Mouse (Mus musculus) kidney, embryonic 15.5 days (tissue): ENCODE measurements around the gene Smad1. TPM values are rescaled to one million over a fixed set of nuclear protein-coding genes. Genes with fewer than 3 reads are reported as not detected.
A peak's percentile ranks its signal among the peaks of the same experiment; 100 is the strongest.

Source experiments
- ATAC-seq: fragments of 200-750 bp; cut with Nextera tagmentation; replicated peaks from 2 replicates; pipeline ENCODE4 v1.8.0; 2017; ENCODE audit warnings: moderate TSS enrichment; ENCODE audit not compliant: low FRiP score
- H3K27ac ChIP-seq: fragments of 300-500 bp; sonication (generic); 2 replicates; pipeline ENCODE4 v1.5.1; 2015; ENCODE audit warnings: mild to moderate bottlenecking, inconsistent platforms
- H3K27me3 ChIP-seq: fragments of 300-500 bp; sonication (generic); 2 replicates; pipeline ENCODE4 v1.6.1; 2015; ENCODE audit warnings: inconsistent platforms
- H3K36me3 ChIP-seq: fragments of 300-500 bp; sonication (generic); 2 replicates; pipeline ENCODE4 v1.6.1; 2015; ENCODE audit warnings: inconsistent platforms
- H3K4me1 ChIP-seq: fragments of 300-500 bp; sonication (generic); 2 replicates; pipeline ENCODE4 v1.6.1; 2015; ENCODE audit warnings: inconsistent platforms
- H3K4me2 ChIP-seq: fragments of 300-500 bp; sonication (generic); 2 replicates; pipeline ENCODE4 v1.6.1; 2015; ENCODE audit warnings: moderate library complexity, mild to moderate bottlenecking, inconsistent platforms
- H3K4me3 ChIP-seq: fragments of 300-500 bp; sonication (generic); replicated peaks from 2 replicates; pipeline ENCODE4 v1.5.1; 2015; ENCODE audit warnings: mild to moderate bottlenecking, inconsistent platforms
- H3K9ac ChIP-seq: fragments of 300-500 bp; sonication (generic); 2 replicates; pipeline ENCODE4 v1.6.1; 2015; ENCODE audit warnings: mild to moderate bottlenecking, inconsistent platforms
- H3K9me3 ChIP-seq: fragments of 300-500 bp; sonication (generic); replicated peaks from 2 replicates; pipeline ENCODE4 v1.6.1; 2016; ENCODE audit warnings: inconsistent platforms
- WGBS: fragments of 180-500 bp; shearing (Covaris S2); methylation state at CpG from one replicate; pipeline ENCODE4 v1.1.7; 2015; ENCODE audit warnings: mixed read lengths; 5-methylcytosine and 5-hydroxymethylcytosine counted together
- polyA plus RNA-seq: library from polyadenylated mRNA; unstranded; fragments of >200 nt; fragmentation: Nextera tagmentation; extraction: Ambion mirVana; gene quantifications from 2 replicates; pipeline ENCODE4 v1.2.1, GENCODE M21; 2015

Smad1 gene
- polyA plus RNA-seq, 1 experiment from 2014 or later, result 41.0 TPM

DNA sequence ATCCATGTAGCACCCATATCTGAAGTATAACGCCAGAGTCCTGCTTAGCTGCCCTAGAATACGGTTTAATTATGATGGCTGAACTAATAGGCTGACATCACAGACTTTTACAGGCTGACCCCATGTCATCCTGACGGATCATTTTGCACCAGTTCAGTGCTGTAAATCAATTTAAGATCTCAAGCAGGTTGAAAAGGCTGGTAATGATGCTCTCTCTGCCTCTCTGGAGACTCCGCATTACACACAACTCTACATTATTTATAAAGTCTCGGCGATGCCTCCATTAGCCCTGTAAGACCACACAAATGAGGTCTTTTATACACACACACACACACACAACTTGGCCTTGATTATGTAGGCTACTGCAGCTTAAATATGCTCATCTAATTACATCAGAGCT, 2.4 kb downstream of the Smad1 start:
- Histone ChIP-seq H3K4me3 (0 out of 2 replicates have a peak overlapping the region, but pooled peaks have one; percentile 10), H3K27me3 (no peaks in the 10 kb centered on the region), H3K4me2 (peak overlapping the region; percentile 69), H3K36me3 (no peaks in the 10 kb centered on the region; the same call in 1 of the 2 replicates), H3K27ac (no peak overlapping the region), H3K4me1 (peaks cover 35% of the 10 kb centered on the region), H3K9me3 (no peaks in the 10 kb centered on the region), H3K9ac (0 out of 2 replicates have a peak overlapping the region, but pooled peaks have one; percentile 17)
- WGBS, result 34% methylated on average over 6 of the region's 6 CpGs
- no peak for ATAC-seq

DNA sequence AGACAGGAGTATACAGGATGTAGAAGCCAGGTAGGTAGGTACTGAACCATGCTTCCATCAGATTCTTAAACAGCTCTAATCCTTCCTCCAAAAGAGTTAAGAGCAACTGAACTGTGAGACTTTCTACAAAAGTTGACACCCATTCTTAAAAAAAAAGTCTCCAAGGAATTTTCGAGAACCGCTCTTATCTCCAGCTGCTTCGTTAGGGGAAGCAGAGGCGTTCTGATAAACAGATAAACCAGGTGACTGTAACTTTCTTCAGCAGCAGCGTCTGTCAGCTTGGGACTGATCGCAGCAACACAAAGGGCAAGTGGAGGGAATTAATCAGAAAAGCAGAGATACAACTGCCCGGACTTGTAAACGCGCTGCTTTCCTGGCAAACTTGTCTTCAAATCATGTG, 5.3 kb downstream of the Smad1 start:
- H3K4me3 ChIP-seq, result no peak overlapping the region
- 68% methylated on average over 9 of the region's 9 CpGs for WGBS
- H3K27me3 ChIP-seq, result no peaks in the 10 kb centered on the region
- ATAC-seq, result no peak
- H3K9ac ChIP-seq, result no peak overlapping the region
- no peak overlapping the region for H3K27ac ChIP-seq
- peaks cover 5% of the 10 kb centered on the region; the same call in 1 of the 2 replicates for H3K36me3 ChIP-seq
- peaks cover 43% of the 10 kb centered on the region for H3K4me1 ChIP-seq
- no peak overlapping the region for H3K4me2 ChIP-seq
- H3K9me3 ChIP-seq, result no peaks in the 10 kb centered on the region

GRCm38 (mm10) chr8:79393215-79393614, 6.1 kb downstream of the Smad1 start:
- no peaks in the 10 kb centered on the region for H3K9me3 ChIP-seq
- no peak overlapping the region for H3K27ac ChIP-seq
- H3K4me2 ChIP-seq, result no peak overlapping the region
- peaks cover 49% of the 10 kb centered on the region for H3K4me1 ChIP-seq
- H3K9ac ChIP-seq, result no peak overlapping the region
- WGBS, result 89% methylated on average over 5 of the region's 5 CpGs
- ATAC-seq, result no peak
- no peak overlapping the region for H3K4me3 ChIP-seq
- H3K36me3 ChIP-seq, result peaks cover 5% of the 10 kb centered on the region; the same call in 1 of the 2 replicates
- no peaks in the 10 kb centered on the region for H3K27me3 ChIP-seq

DNA sequence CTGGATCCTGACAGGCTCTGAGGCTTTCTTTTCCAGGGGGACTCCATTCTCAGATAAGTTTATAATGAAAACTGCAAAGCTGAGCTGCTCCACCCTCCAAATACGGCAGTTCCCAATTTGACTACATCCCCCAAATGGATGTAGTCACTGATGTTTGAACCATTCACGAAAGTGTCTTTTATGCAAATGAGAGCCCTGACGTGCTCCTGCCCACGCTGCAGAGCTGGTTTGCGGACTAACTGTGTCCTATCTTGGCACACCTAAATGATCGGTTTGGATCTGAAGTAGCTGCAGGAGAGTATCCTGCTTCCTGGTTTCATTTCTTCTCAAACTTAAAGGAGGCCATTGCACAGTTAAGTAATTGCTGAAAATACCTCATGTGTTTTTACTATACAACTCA, 6.7 kb downstream of the Smad1 start:
- Histone ChIP-seq H3K36me3 (peaks cover 5% of the 10 kb centered on the region; the same call in 1 of the 2 replicates), H3K27me3 (no peaks in the 10 kb centered on the region)

GRCm38 (mm10) chr8:79391454-79391853, 7.9 kb downstream of the Smad1 start:
- no peak for ATAC-seq
- Histone ChIP-seq H3K4me2 (no peak overlapping the region), H3K9me3 (no peaks in the 10 kb centered on the region), H3K9ac (no peak overlapping the region), H3K4me1 (peaks cover 37% of the 10 kb centered on the region), H3K27ac (no peak overlapping the region), H3K27me3 (no peaks in the 10 kb centered on the region), H3K4me3 (no peak overlapping the region), H3K36me3 (peaks cover 7% of the 10 kb centered on the region; the same call in 1 of the 2 replicates)
- WGBS, result 73% methylated on average over 13 of the region's 13 CpGs

More for the DNA sequence above, 6.7 kb downstream of the Smad1 start:
- Histone ChIP-seq H3K4me2 (no peak overlapping the region), H3K9ac (no peak overlapping the region), H3K9me3 (no peaks in the 10 kb centered on the region), H3K4me1 (peaks cover 49% of the 10 kb centered on the region), H3K4me3 (no peak overlapping the region), H3K27ac (0 out of 2 replicates have a peak overlapping the region, but pooled peaks have one; percentile 9)
- WGBS, result 72% methylated on average over 6 of the region's 6 CpGs
- ATAC-seq, result no peak

DNA sequence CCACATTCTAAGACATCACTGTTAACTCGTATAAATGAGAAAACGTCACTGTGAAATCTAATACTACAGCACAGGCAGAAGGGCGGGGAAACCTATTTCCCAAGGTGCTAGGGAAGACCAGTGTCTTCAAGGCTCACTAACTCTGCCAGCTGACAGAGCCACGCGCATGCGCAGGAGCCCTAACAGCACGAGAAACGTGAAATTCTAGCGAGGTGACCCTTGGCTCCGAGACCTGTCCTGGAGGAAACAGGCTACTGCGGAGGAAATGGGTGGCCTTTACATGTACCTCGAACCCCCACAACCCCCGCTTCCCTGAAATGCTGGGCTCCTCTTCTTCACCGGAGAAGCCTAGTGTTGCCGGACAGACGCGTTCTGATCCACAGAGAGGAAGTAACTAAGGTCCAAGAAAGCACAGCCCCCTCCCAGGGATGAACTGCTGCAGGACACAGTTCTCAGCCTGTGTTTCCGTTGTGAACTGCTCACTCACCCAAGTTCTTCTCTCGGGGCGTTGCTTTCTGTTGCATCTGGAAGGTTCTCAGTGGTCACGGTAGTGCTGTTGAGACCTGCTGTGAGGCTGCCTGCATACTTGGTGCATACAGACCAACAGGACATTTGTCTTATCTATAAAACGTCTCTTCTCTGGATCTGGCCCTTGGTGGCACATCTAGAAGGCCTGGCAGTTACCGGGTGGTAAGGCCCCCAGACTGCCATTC, 10.1 kb downstream of the Smad1 start:
- Histone ChIP-seq H3K9me3 (no peaks in the 10 kb centered on the region), H3K4me3 (peak overlapping the region; percentile 34), H3K36me3 (peaks cover 8% of the 10 kb centered on the region; the same call in 1 of the 2 replicates), H3K27ac (peak overlapping the region; percentile 68), H3K4me1 (peaks cover 49% of the 10 kb centered on the region), H3K4me2 (peak overlapping the region; percentile 56), H3K9ac (no peak overlapping the region), H3K27me3 (no peaks in the 10 kb centered on the region)
- peak; percentile 77 for ATAC-seq
- WGBS, result 44% methylated on average over 23 of the region's 23 CpGs

GRCm38 (mm10) chr8:79386831-79387230, 12.5 kb downstream of the Smad1 start:
- H3K9me3 ChIP-seq, result no peaks in the 10 kb centered on the region
- H3K27me3 ChIP-seq, result no peaks in the 10 kb centered on the region
- peaks cover 58% of the 10 kb centered on the region for H3K4me1 ChIP-seq
- H3K4me3 ChIP-seq, result no peak overlapping the region
- no peak overlapping the region for H3K9ac ChIP-seq
- peaks cover 8% of the 10 kb centered on the region; the same call in 1 of the 2 replicates for H3K36me3 ChIP-seq
- no peak for ATAC-seq
- WGBS, result 90% methylated on average over 5 of the region's 5 CpGs
- H3K4me2 ChIP-seq, result no peak overlapping the region
- no peak overlapping the region for H3K27ac ChIP-seq

DNA sequence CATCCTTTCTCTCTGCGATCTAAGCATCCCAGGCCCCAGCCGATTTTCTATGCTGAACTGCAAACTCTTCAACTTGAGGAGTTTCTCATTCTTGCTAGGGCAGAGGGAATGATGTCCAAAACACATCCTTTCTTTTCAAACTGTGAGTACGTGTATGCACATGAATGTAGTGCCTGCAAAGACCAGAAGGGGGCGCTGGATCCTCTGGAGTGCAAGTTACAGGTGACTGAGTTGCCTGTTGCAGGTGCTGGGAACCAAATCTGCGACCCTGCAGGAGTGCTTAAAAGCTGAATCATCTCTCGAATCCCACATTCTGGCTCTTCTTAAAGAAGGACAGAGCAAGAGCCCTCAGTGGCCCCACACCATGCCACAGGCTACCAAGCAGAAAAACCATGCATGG, 13.0 kb downstream of the Smad1 start:
- ATAC-seq, result no peak
- no peak overlapping the region for H3K9ac ChIP-seq
- WGBS, result 78% methylated on average over 6 of the region's 6 CpGs
- H3K27me3 ChIP-seq, result no peaks in the 10 kb centered on the region
- no peak overlapping the region for H3K4me3 ChIP-seq
- H3K27ac ChIP-seq, result no peak overlapping the region
- H3K4me2 ChIP-seq, result no peak overlapping the region
- peaks cover 8% of the 10 kb centered on the region; the same call in 1 of the 2 replicates for H3K36me3 ChIP-seq
- no peaks in the 10 kb centered on the region for H3K9me3 ChIP-seq
- peaks cover 60% of the 10 kb centered on the region for H3K4me1 ChIP-seq

- WGBS, result 20% methylated on average over 25 of the region's 25 CpGs
- Histone ChIP-seq H3K9ac (peak overlapping the region; percentile 37), H3K4me1 (peaks cover 69% of the 10 kb centered on the region), H3K27ac (peak overlapping the region; percentile 64), H3K4me2 (peak overlapping the region; percentile 48), H3K4me3 (peak overlapping the region; percentile 13; the same call in 1 of the 2 replicates), H3K27me3 (no peaks in the 10 kb centered on the region), H3K9me3 (no peaks in the 10 kb centered on the region), H3K36me3 (peaks cover 7% of the 10 kb centered on the region; the same call in 1 of the 2 replicates)
- peak; percentile 10; the same call in 1 of the 2 replicates for ATAC-seq
Measured at GRCm38 (mm10) chr8:79384276-79385271, 14.7 kb downstream of the Smad1 start.

DNA sequence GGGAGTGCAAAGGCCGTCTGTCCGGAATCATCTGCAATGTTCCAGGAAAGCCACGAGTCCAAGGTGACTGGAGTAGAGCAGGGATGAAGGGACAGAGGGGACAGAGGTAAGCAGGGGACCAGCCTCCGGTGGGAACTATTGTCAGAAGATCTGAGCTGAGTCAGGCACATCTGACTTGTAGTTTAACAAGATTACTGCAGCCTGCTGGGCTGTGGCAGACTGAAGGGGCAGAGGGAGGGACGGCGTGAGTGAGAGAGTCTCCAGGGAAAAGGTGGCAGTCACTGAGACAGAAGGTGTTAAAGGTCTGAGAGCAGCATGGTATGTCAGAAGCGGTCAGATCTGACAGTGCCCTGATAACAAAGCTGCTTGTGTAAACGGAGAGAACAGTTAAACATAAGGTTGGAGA, 16.5 kb downstream of the Smad1 start:
- H3K4me2 ChIP-seq, result peak overlapping the region; percentile 36; the same call in 1 of the 2 replicates
- 0 out of 2 replicates have a peak overlapping the region, but pooled peaks have one; percentile 2 for H3K4me3 ChIP-seq
- peaks cover 59% of the 10 kb centered on the region for H3K4me1 ChIP-seq
- no peaks in the 10 kb centered on the region for H3K9me3 ChIP-seq
- 0 out of 2 replicates have a peak, but pooled peaks cover 3% of the 10 kb centered on the region for H3K36me3 ChIP-seq
- 16% methylated on average over 8 of the region's 8 CpGs for WGBS
- no peak overlapping the region for H3K9ac ChIP-seq
- ATAC-seq, result peak; percentile 59
- H3K27me3 ChIP-seq, result no peaks in the 10 kb centered on the region
- peak overlapping the region; percentile 71 for H3K27ac ChIP-seq

DNA sequence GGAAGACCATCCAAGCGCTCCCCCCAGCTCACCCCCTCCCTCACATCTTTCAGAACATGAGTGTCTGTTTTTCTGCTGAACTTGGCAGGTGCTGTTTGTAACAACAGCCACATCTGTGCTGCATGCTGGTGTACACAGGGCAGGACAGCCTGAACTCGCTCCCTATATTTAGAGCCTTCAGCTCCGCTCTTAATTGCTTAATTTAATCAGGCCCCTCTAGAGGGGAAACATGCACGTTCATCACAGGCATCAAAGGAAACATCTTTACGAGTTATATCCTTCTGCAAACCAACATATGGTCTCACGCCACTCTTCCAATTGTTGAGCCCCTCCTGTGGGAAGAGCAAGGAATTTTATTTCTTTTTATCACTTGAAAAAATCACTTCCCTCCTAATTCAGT, 17.5 kb downstream of the Smad1 start:
- WGBS, result 34% methylated on average over 6 of the region's 6 CpGs
- no peak overlapping the region for H3K9ac ChIP-seq
- 0 out of 2 replicates have a peak, but pooled peaks cover 7% of the 10 kb centered on the region for H3K36me3 ChIP-seq
- H3K4me2 ChIP-seq, result no peak overlapping the region
- no peak overlapping the region for H3K4me3 ChIP-seq
- H3K27ac ChIP-seq, result peak overlapping the region; percentile 71
- peak; percentile 82 for ATAC-seq
- H3K4me1 ChIP-seq, result peaks cover 58% of the 10 kb centered on the region
- no peaks in the 10 kb centered on the region for H3K9me3 ChIP-seq
- H3K27me3 ChIP-seq, result no peaks in the 10 kb centered on the region
